Mouse (Mus musculus) forebrain, embryonic 10.5 days (tissue): ENCODE measurements around the gene Ubtf. TPM values are rescaled to one million over a fixed set of nuclear protein-coding genes. Genes with fewer than 3 reads are reported as not detected.

ENCODE experiments used
- DNase-seq: peaks from one replicate; pipeline ENCODE4 v3.0.0-alpha.2; 2017; ENCODE audit warnings: low spot score; ENCODE audit errors: extremely low spot score
- H3K27ac ChIP-seq: fragments of 300-500 bp; sonication (generic); 2 replicates; pipeline ENCODE4 v1.5.1; 2016; ENCODE audit warnings: mild to moderate bottlenecking
- H3K27me3 ChIP-seq: fragments of 300-500 bp; sonication (generic); 2 replicates; pipeline ENCODE4 v1.6.1; 2016; ENCODE audit warnings: mild to moderate bottlenecking; ENCODE audit not compliant: poor library complexity, severe bottlenecking
- H3K36me3 ChIP-seq: fragments of 300-500 bp; sonication (generic); replicated peaks from 2 replicates; pipeline ENCODE4 v1.6.1; 2016; ENCODE audit warnings: mild to moderate bottlenecking, moderate library complexity
- H3K4me1 ChIP-seq: fragments of 300-500 bp; sonication (generic); 2 replicates; pipeline ENCODE4 v1.6.1; 2016
- H3K4me3 ChIP-seq: fragments of 300-500 bp; sonication (generic); 2 replicates; pipeline ENCODE4 v1.5.1; 2016; ENCODE audit warnings: mild to moderate bottlenecking, moderate library complexity
- H3K9me3 ChIP-seq: fragments of 300-500 bp; sonication (generic); 2 replicates; pipeline ENCODE4 v1.6.1; 2016; ENCODE audit warnings: mild to moderate bottlenecking, moderate library complexity
- WGBS: fragments of 180-500 bp; shearing (Covaris S2); methylation state at CpG from one replicate; pipeline ENCODE4 v1.1.7; 2016; 5-methylcytosine and 5-hydroxymethylcytosine counted together
- polyA plus RNA-seq: library from polyadenylated mRNA; unstranded; fragments of >200 nt; fragmentation: Nextera tagmentation; extraction: Ambion mirVana; gene quantifications from 2 replicates; pipeline ENCODE4 v1.2.1, GENCODE M21; 2016

The Ubtf gene
- polyA plus RNA-seq, 1 experiment from 2014 or later = 95.5 TPM

DNA sequence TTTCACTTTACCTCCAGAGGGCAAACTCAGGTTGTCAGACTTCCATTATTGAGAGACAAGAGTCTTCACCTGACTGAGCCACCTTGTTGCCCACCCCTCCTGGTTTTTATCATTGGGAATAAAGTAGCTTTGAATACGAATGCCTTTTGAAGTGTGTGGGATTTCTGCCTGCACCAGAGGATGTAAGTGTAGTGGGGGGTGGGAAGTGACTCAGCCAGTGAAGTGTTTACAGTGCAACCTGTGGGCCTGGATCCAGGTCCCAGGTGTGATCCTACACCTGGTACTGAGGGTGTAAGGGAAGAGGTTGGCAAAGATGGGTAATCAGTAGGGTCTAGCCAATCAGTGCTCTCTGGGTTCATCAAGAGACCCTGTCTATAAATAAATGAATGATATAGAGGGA is 4.0 kb upstream of the Ubtf start:
- 91% methylated on average over 1 of the region's 1 CpGs for WGBS
- Histone ChIP-seq H3K4me3 (no peak overlapping the region), H3K4me1 (peaks cover 15% of the 10 kb centered on the region), H3K27me3 (no peaks in the 10 kb centered on the region), H3K9me3 (no peaks in the 10 kb centered on the region), H3K36me3 (no peaks in the 10 kb centered on the region), H3K27ac (no peak overlapping the region)
- no peak for DNase-seq

DNA sequence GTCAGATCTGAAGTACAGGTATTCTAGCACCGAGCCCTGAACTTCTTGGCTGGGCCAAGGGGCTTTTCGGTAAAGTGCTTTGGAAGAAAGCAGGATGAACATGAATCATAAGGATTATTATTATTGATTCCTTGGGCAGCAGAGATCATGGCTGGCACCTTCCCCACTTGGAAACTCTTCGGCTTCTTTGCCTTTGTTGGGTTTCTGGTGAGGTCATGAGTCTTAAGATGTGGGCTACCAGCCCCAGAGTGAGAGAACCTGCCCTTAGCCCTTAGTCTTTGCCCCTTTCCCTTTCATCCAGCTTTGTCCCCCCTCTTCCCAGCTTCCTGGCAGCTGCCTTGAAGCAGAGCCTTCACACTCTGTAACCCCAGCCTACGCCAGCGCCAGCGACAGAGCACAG is 2.4 kb upstream of the Ubtf start:
- Histone ChIP-seq H3K9me3 (no peaks in the 10 kb centered on the region), H3K4me3 (no peak overlapping the region), H3K36me3 (no peaks in the 10 kb centered on the region), H3K4me1 (peaks cover 15% of the 10 kb centered on the region), H3K27ac (no peak overlapping the region), H3K27me3 (no peaks in the 10 kb centered on the region)
- 73% methylated on average over 6 of the region's 6 CpGs for WGBS
- no peak for DNase-seq

DNA sequence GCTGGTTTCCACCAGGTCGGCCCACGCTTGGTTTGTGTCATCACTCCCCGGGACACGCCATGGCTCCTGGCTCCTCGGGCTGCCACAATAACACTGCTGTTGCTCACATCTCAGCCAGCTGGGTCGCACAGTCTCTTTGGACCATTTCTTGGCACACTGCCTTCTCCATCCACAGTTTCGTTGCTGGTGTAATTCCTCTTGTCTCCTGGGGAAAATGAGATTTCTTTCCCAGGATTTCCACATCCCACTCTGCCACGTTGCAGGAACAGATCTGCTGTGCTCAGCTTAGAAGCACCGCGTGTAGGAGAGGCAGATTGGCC is 1.1 kb upstream of the Ubtf start:
- Histone ChIP-seq H3K4me3 (peak overlapping the region; percentile 100), H3K9me3 (no peaks in the 10 kb centered on the region), H3K27ac (peak overlapping the region; percentile 100), H3K36me3 (peaks cover 1% of the 10 kb centered on the region), H3K27me3 (no peaks in the 10 kb centered on the region), H3K4me1 (peaks cover 27% of the 10 kb centered on the region)
- no peak for DNase-seq
- WGBS = 23% methylated on average over 10 of the region's 10 CpGs

DNA sequence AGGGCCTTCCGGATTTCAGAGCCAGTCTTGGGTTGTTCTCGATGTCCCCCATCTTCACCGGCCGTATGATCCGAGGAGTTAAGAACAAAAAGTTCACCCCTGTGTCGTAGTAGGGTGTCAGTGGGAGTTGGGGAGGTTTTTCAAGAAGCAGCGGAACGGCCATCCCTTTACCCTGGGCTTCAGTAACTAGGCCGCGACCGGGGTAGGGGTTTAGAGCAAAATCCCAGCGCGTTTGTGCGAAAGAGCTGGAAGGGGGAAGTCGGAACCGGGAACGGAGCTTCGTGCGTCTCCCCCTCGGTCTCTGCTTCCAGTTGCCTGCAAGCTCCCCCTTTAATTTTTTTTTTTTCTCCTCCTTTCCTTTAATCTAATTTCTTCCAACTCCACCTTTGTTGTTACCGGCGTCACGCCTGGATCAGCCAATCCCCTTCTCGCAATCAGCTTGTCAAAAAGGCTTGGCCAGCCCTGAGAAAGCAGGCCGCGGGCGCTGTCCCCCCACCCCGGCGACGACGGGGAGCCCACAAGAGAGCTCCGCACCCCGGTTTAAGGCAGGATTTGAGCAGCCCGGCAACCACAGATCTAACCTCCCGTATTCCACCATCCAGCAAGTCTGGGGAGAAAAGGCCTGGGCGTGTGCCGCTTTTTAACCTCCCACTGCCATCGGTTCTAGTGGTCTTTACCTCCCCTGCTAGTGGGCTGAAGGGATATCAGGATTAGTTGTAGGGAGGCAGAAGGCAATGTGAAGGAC is 571 bp upstream of the Ubtf start:
- Histone ChIP-seq H3K4me1 (peaks cover 33% of the 10 kb centered on the region), H3K9me3 (no peaks in the 10 kb centered on the region), H3K4me3 (peak overlapping the region; percentile 100), H3K36me3 (peaks cover 6% of the 10 kb centered on the region), H3K27me3 (no peaks in the 10 kb centered on the region), H3K27ac (peak overlapping the region; percentile 100)
- peak; percentile 81 for DNase-seq
- under 1% methylated on average over 38 of the region's 38 CpGs for WGBS

DNA sequence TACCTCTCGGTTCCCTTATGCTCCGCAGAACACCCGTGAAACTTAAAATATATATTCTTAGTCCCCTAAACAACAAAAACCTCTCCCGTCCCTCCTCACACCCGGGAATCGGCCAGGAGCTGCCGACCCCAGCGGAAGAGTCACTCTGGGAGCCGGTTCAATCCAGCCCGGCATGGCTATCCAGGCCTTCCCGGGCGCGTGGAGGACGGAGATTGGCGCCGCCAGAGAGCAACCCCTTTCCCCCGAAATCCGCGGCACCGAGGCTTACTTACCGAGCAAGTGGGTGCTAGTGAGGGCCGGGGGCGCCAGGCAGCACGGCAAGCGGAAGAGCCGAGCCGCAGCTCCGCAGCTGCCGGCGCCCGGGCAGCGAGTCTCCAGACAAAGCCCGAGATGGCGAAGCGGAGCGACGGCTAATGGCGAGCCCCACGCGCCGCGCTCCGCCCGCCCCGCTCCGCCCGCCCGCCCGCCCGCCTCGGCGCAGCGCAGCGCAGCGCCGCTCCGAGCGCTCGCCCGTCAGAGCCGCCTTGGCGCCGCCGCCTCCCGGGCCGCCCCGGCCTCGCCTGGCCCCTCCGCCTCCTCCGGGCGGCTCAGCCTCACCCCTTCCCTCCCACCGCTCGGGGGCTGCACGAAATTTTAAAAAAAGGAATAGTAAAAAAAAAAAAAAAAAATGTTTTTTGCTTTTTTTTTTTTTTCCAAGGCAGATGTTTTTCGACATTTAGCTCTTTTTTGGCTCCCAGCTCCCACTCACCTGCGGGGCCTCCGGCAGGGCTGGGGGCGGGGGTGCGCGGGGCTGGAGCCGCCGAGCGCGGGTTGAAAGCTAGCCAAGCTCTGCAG is 749 bp downstream of the Ubtf start:
- WGBS = under 1% methylated on average over 80 of the region's 84 CpGs
- peak; percentile 74 for DNase-seq

DNA sequence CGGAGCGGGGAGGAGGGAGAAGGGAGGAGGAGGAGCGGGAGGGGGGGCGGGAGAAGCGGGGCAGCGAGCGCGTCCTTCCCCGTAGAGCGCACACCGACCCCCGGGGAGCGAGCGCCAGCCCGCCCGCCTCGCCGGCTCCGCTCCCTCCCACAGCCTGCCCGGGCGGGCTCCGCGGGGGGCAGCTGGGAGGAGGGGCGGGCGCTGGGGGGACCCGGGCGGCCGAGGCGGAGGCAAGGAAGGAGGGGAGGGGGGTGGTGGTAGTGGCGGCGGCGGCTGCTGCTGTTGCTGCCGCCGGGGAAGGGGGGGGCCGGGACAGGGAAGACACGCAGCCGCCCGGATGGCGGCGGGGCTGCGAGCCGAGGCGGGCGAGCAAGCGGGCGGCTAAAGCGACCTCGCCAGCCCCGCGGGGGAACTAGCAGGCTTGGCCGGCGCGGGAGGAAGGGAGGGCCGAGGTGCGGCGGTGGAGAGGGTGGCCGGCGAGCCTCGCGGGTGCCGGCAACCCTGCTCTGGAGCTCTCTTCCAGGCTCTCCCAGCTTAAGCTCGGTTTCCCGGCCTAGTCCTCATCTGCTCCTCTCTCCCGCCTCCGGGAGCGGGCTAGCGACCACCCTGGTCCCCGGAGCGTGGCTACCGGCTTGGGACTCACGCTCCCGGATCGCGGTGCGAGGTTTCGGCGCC is 1.5 kb downstream of the Ubtf start:
- Histone ChIP-seq H3K27me3 (no peaks in the 10 kb centered on the region), H3K4me3 (peak overlapping the region; percentile 100), H3K36me3 (peaks cover 27% of the 10 kb centered on the region), H3K9me3 (no peaks in the 10 kb centered on the region), H3K4me1 (peaks cover 40% of the 10 kb centered on the region), H3K27ac (peak overlapping the region; percentile 100)
- under 1% methylated on average over 57 of the region's 77 CpGs for WGBS
- DNase-seq = peak; percentile 73

More for the DNA sequence above, 749 bp downstream of the Ubtf start:
- H3K27me3 ChIP-seq = no peaks in the 10 kb centered on the region
- H3K9me3 ChIP-seq = no peaks in the 10 kb centered on the region
- H3K36me3 ChIP-seq = peaks cover 20% of the 10 kb centered on the region
- H3K27ac ChIP-seq = peak overlapping the region; percentile 100
- peaks cover 36% of the 10 kb centered on the region for H3K4me1 ChIP-seq
- H3K4me3 ChIP-seq = peak overlapping the region; percentile 100

DNA sequence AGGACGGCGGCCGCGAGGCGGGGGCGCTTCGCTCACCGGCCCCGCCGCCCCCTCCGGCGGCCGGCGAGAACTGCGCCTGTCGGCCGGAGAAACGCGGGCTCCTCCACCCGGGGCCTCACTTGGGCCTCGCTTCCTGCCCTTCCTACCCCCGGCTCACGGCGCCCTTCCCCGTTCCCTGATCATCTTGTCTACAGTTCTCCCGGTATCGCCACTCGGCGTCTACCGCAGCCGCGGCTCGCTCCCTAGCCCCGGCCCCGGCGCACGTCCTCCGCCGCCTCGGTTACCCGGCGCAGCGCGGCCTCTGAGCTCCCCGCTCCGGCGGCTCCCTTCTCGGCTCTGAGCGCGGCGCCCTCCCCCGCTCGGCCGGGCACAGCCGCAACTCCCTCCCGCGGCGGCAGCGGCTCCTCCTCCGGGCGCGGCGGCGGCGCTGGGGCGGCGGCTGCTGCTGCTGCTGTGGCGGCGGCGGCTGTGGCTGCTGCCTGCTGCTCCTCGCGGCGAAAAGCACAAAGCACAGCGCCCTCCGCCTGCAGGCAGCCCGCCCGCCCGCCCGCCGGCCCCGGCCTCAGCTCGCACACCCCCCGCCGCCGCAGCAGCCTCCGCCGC is 2.1 kb downstream of the Ubtf start:
- WGBS = under 1% methylated on average over 70 of the region's 87 CpGs
- Histone ChIP-seq H3K9me3 (no peaks in the 10 kb centered on the region), H3K27me3 (no peaks in the 10 kb centered on the region), H3K4me1 (peaks cover 44% of the 10 kb centered on the region), H3K27ac (peak overlapping the region; percentile 100), H3K36me3 (peaks cover 34% of the 10 kb centered on the region), H3K4me3 (peak overlapping the region; percentile 100)
- DNase-seq = peak; percentile 66

DNA sequence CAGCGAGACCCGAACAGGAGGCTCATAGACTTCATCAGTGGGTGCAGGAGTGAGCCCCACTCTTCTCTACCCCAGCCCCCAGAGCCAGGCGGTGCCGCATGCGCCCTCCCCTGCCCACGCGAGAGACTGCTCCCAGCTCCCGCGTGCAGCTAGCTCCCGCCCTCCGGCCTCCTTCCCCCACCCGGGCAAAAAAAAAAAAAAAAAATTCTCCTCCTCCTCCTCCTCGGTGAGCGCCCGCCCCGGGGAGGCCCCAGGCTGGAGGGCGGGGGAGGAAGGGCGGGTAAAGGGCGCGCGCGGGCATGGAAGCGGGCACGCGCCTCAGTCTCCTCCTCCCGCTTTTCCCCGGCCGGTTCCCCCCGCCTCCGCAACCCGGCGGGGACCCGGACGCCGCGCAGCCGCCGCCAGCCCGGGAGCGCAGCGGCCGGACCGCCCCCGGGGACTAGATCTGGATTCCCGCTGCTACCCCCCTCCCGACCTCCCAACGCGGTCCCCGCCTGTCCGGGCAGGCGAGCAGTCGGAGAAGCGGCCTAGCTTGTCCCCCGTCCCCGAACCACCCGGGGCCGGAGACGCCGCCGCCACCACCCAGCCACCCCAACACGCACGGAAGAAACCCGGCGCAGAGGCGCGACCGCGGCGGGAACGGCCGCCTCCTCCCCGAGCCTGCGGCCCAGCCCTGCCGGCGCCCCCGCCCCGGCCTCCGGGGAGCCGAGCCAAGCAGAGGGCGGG is 2.8 kb downstream of the Ubtf start:
- under 1% methylated on average over 76 of the region's 80 CpGs for WGBS
- Histone ChIP-seq H3K27ac (peak overlapping the region; percentile 100), H3K27me3 (no peaks in the 10 kb centered on the region), H3K4me1 (peaks cover 50% of the 10 kb centered on the region), H3K4me3 (peak overlapping the region; percentile 100), H3K36me3 (peaks cover 40% of the 10 kb centered on the region), H3K9me3 (no peaks in the 10 kb centered on the region)
- peak; percentile 80 for DNase-seq

DNA sequence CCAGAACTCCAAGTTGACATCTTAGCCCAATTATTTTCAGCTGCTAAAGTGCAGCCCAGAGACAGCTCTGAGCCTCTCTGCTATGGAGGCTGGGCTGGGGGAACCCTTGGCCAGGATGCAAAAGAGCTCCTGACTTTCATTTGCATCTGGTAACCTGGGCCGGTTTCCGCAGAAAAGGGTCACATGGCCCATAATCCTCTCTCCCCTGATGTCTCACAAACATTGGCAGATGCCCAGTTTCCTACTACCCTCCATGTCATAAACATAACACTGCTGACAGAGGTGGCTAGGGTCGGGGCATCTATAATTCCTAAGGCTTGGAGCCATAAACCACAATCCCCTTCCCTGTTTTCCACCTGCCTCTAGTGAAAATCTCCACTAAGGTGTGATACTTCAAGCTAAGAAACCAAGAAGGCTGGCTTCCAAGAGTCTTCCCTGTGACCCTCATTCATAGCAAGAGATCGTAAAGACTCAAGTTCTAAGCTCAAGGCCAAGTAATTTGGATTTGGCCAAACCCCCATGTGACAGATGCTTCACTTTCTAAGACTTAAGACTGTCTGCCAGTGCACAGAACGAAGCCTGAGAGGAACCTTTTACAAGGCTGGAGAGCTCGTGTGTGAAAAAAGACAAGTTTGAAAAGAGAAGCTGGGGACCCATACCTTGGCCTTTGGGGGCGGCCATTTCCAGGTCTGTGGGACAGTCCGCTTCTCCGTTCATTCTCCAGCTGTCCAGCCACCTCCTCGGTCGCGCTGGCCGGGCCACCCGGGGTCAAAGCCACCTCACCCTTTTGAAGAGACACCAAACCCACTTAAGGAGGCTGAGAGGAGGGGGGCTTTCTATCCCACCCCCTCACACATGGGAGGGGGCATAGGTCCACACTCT is 3.6 kb downstream of the Ubtf start:
- Histone ChIP-seq H3K4me1 (peaks cover 58% of the 10 kb centered on the region), H3K27ac (peak overlapping the region; percentile 100), H3K27me3 (no peaks in the 10 kb centered on the region), H3K4me3 (peak overlapping the region; percentile 100), H3K36me3 (peaks cover 48% of the 10 kb centered on the region), H3K9me3 (no peaks in the 10 kb centered on the region)
- 18% methylated on average over 14 of the region's 14 CpGs for WGBS
- DNase-seq = no peak

DNA sequence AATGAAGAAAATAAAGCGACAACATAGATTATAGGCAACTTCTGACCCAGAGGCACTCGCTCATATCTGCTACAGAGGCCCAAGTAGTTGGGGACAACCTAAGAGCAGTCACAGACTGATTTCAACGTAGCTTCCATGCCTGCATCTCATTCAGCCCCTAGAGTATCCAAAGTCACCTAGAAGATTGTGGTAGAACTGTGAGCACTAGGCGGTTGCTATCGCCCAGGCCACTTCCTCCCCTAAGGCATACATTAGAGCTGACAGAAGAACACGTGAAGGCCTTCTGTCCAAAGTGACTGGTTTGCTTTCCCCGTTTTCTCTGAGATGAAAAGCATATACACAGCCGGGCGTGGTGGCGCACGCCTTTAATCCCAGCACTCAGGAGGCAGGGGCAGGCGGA is 5.2 kb downstream of the Ubtf start:
- 89% methylated on average over 12 of the region's 12 CpGs for WGBS
- Histone ChIP-seq H3K27ac (no peak overlapping the region), H3K4me3 (no peak overlapping the region), H3K4me1 (peaks cover 60% of the 10 kb centered on the region), H3K9me3 (no peaks in the 10 kb centered on the region), H3K36me3 (peaks cover 64% of the 10 kb centered on the region), H3K27me3 (no peaks in the 10 kb centered on the region)
- DNase-seq = no peak

DNA sequence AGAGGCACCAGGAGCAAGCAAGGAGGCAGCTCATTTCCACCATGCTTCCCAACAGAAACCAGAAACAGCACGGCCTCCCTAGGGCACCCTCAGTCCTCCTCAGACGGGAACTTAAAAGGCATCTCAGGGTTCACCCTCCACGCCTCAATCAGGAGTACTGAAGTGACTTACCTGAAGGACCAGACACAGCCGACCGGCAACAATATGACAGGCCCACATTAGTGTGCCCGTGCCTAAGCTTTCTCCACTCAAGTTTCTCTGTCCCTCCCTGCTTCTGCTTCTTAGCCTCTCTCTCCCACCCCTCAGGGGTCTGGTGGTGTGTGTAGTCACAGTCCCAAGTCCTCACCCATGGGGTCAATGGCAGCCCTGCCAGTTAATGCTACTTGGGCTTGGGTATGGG is 7.0 kb downstream of the Ubtf start:
- Histone ChIP-seq H3K9me3 (no peaks in the 10 kb centered on the region), H3K27me3 (no peaks in the 10 kb centered on the region), H3K27ac (no peak overlapping the region), H3K4me3 (no peak overlapping the region), H3K36me3 (peaks cover 80% of the 10 kb centered on the region), H3K4me1 (peaks cover 70% of the 10 kb centered on the region)
- 86% methylated on average over 6 of the region's 6 CpGs for WGBS
- no peak for DNase-seq
